Mouse (Mus musculus): Measurements from ENCODE around the gene Gm49373. TPM values are rescaled to one million over a fixed set of nuclear protein-coding genes. Genes with fewer than 3 reads are reported as not detected.
A peak's percentile ranks its signal among the peaks of the same experiment; 100 is the strongest.

Gm49373 gene
- polyA plus RNA-seq, 1 experiment from 2014 or later, result 0.58 TPM

- no peaks in the 10 kb centered on the region for H3K9me3 ChIP-seq (replicated peaks; ENCODE audit: control insufficient read depth, low read length)
- peak overlapping the region; percentile 60 for H3K4me3 ChIP-seq (ENCODE audit: low read depth, low read length)
- ATAC-seq (replicated peaks; ENCODE audit: insufficient number of reproducible peaks, low FRiP score, low TSS enrichment, low read depth) (peak; percentile 31), DNase-seq (ENCODE audit: low spot score) (no peak)
- peak overlapping the region; percentile 66 for H3K4me2 ChIP-seq (ENCODE audit: low read depth, low read length)
- peak overlapping the region; percentile 68 for H3K27ac ChIP-seq (replicated peaks; ENCODE audit: low read depth, low read length)
- no peaks in the 10 kb centered on the region for H3K27me3 ChIP-seq (ENCODE audit: control insufficient read depth, insufficient read depth, low read length)
- 3% methylated on average over 24 of the region's 24 CpGs for WGBS
- no peaks in the 10 kb centered on the region; the same call in 1 of the 2 replicates for H3K4me1 ChIP-seq (ENCODE audit: control insufficient read depth, insufficient read depth, low read length)
- peaks cover 16% of the 10 kb centered on the region for H3K36me3 ChIP-seq (replicated peaks; ENCODE audit: control insufficient read depth, insufficient read depth, low read depth, low read length)
- H3K9ac ChIP-seq (replicated peaks; ENCODE audit: low read length), result peak overlapping the region; percentile 74
Measured at GRCm38 (mm10) chr9:21090972-21091706, 18.2 kb upstream of the Gm49373 start.

- Histone ChIP-seq H3K4me2 (ENCODE audit: low read depth, low read length) (peak overlapping the region; percentile 66), H3K27me3 (ENCODE audit: control insufficient read depth, insufficient read depth, low read length) (no peaks in the 10 kb centered on the region), H3K4me1 (ENCODE audit: control insufficient read depth, insufficient read depth, low read length) (no peaks in the 10 kb centered on the region; the same call in 1 of the 2 replicates), H3K27ac (replicated peaks; ENCODE audit: low read depth, low read length) (no peak overlapping the region), H3K36me3 (replicated peaks; ENCODE audit: control insufficient read depth, insufficient read depth, low read depth, low read length) (peaks cover 18% of the 10 kb centered on the region), H3K9me3 (replicated peaks; ENCODE audit: control insufficient read depth, low read length) (no peaks in the 10 kb centered on the region), H3K9ac (replicated peaks; ENCODE audit: low read length) (peak overlapping the region; percentile 74; the same call in 1 of the 2 replicates), H3K4me3 (ENCODE audit: low read depth, low read length) (peak overlapping the region; percentile 60)
- DNase-seq (ENCODE audit: low spot score) (no peak), ATAC-seq (replicated peaks; ENCODE audit: insufficient number of reproducible peaks, low FRiP score, low TSS enrichment, low read depth) (no peak)
- WGBS, result 96% methylated on average over 1 of the region's 1 CpGs
Measured at GRCm38 (mm10) chr9:21090537-21090936, 17.6 kb upstream of the Gm49373 start.

- DNase-seq (ENCODE audit: low spot score) (no peak), ATAC-seq (replicated peaks; ENCODE audit: insufficient number of reproducible peaks, low FRiP score, low TSS enrichment, low read depth) (no peak)
- Histone ChIP-seq H3K36me3 (replicated peaks; ENCODE audit: control insufficient read depth, insufficient read depth, low read depth, low read length) (peaks cover 45% of the 10 kb centered on the region), H3K9me3 (replicated peaks; ENCODE audit: control insufficient read depth, low read length) (no peaks in the 10 kb centered on the region), H3K4me3 (ENCODE audit: low read depth, low read length) (no peak overlapping the region), H3K27me3 (ENCODE audit: control insufficient read depth, insufficient read depth, low read length) (no peaks in the 10 kb centered on the region), H3K27ac (replicated peaks; ENCODE audit: low read depth, low read length) (no peak overlapping the region), H3K4me1 (ENCODE audit: control insufficient read depth, insufficient read depth, low read length) (no peaks in the 10 kb centered on the region), H3K9ac (replicated peaks; ENCODE audit: low read length) (no peak overlapping the region), H3K4me2 (ENCODE audit: low read depth, low read length) (no peak overlapping the region)
- WGBS, result 93% methylated on average over 3 of the region's 3 CpGs
Measured at GRCm38 (mm10) chr9:21083324-21083723, 10.4 kb upstream of the Gm49373 start.

GRCm38 (mm10) chr9:21081127-21081526 lies 8.2 kb upstream of the Gm49373 start:
- H3K9me3 ChIP-seq (replicated peaks; ENCODE audit: control insufficient read depth, low read length), result no peaks in the 10 kb centered on the region
- H3K36me3 ChIP-seq (replicated peaks; ENCODE audit: control insufficient read depth, insufficient read depth, low read depth, low read length), result peaks cover 47% of the 10 kb centered on the region
- H3K27ac ChIP-seq (replicated peaks; ENCODE audit: low read depth, low read length), result no peak overlapping the region
- no peaks in the 10 kb centered on the region for H3K4me1 ChIP-seq (ENCODE audit: control insufficient read depth, insufficient read depth, low read length)
- ATAC-seq (replicated peaks; ENCODE audit: insufficient number of reproducible peaks, low FRiP score, low TSS enrichment, low read depth) (no peak), DNase-seq (ENCODE audit: low spot score) (no peak)
- no peak overlapping the region for H3K4me3 ChIP-seq (ENCODE audit: low read depth, low read length)
- 95% methylated on average over 9 of the region's 9 CpGs for WGBS
- no peak overlapping the region for H3K9ac ChIP-seq (replicated peaks; ENCODE audit: low read length)
- no peak overlapping the region for H3K4me2 ChIP-seq (ENCODE audit: low read depth, low read length)
- H3K27me3 ChIP-seq (ENCODE audit: control insufficient read depth, insufficient read depth, low read length), result no peaks in the 10 kb centered on the region

GRCm38 (mm10) chr9:21075625-21076024 lies 2.7 kb upstream of the Gm49373 start:
- 86% methylated on average over 3 of the region's 3 CpGs for WGBS
- H3K9ac ChIP-seq (replicated peaks; ENCODE audit: low read length), result no peak overlapping the region
- DNase-seq (ENCODE audit: low spot score), result no peak
- no peaks in the 10 kb centered on the region for H3K27me3 ChIP-seq (ENCODE audit: control insufficient read depth, insufficient read depth, low read length)
- no peak overlapping the region for H3K27ac ChIP-seq (replicated peaks; ENCODE audit: low read depth, low read length)
- H3K36me3 ChIP-seq (replicated peaks; ENCODE audit: control insufficient read depth, insufficient read depth, low read depth, low read length), result peaks cover 29% of the 10 kb centered on the region
- H3K4me2 ChIP-seq (ENCODE audit: low read depth, low read length), result no peak overlapping the region
- H3K4me1 ChIP-seq (ENCODE audit: control insufficient read depth, insufficient read depth, low read length), result no peaks in the 10 kb centered on the region
- no peaks in the 10 kb centered on the region for H3K9me3 ChIP-seq (replicated peaks; ENCODE audit: control insufficient read depth, low read length)
- H3K4me3 ChIP-seq (ENCODE audit: low read depth, low read length), result no peak overlapping the region
- ATAC-seq (replicated peaks; ENCODE audit: insufficient number of reproducible peaks, low FRiP score, low TSS enrichment, low read depth), result no peak

GRCm38 (mm10) chr9:21074173-21074572 lies 1.3 kb upstream of the Gm49373 start:
- no peak overlapping the region for H3K4me3 ChIP-seq (ENCODE audit: low read depth, low read length)
- WGBS, result 94% methylated on average over 1 of the region's 1 CpGs

GRCm38 (mm10) chr9:21072641-21073040 lies 255 bp downstream of the Gm49373 start:
- no peaks in the 10 kb centered on the region for H3K27me3 ChIP-seq (ENCODE audit: control insufficient read depth, insufficient read depth, low read length)
- H3K9me3 ChIP-seq (replicated peaks; ENCODE audit: control insufficient read depth, low read length), result no peaks in the 10 kb centered on the region
- H3K4me2 ChIP-seq (ENCODE audit: low read depth, low read length), result peak overlapping the region; percentile 89
- no peaks in the 10 kb centered on the region for H3K4me1 ChIP-seq (ENCODE audit: control insufficient read depth, insufficient read depth, low read length)
- no peak for ATAC-seq (replicated peaks; ENCODE audit: insufficient number of reproducible peaks, low FRiP score, low TSS enrichment, low read depth)
- DNase-seq (ENCODE audit: low spot score), result peak; percentile 5
- 16% methylated on average over 4 of the region's 4 CpGs for WGBS
- peaks cover 10% of the 10 kb centered on the region for H3K36me3 ChIP-seq (replicated peaks; ENCODE audit: control insufficient read depth, insufficient read depth, low read depth, low read length)
- peak overlapping the region; percentile 84 for H3K4me3 ChIP-seq (ENCODE audit: low read depth, low read length)
- H3K27ac ChIP-seq (replicated peaks; ENCODE audit: low read depth, low read length), result no peak overlapping the region
- H3K9ac ChIP-seq (replicated peaks; ENCODE audit: low read length), result peak overlapping the region; percentile 92

More at GRCm38 (mm10) chr9:21074173-21074572, 1.3 kb upstream of the Gm49373 start:
- Histone ChIP-seq H3K9ac (replicated peaks; ENCODE audit: low read length) (no peak overlapping the region), H3K27ac (replicated peaks; ENCODE audit: low read depth, low read length) (no peak overlapping the region), H3K4me1 (ENCODE audit: control insufficient read depth, insufficient read depth, low read length) (no peaks in the 10 kb centered on the region), H3K9me3 (replicated peaks; ENCODE audit: control insufficient read depth, low read length) (no peaks in the 10 kb centered on the region), H3K4me2 (ENCODE audit: low read depth, low read length) (no peak overlapping the region), H3K36me3 (replicated peaks; ENCODE audit: control insufficient read depth, insufficient read depth, low read depth, low read length) (peaks cover 16% of the 10 kb centered on the region), H3K27me3 (ENCODE audit: control insufficient read depth, insufficient read depth, low read length) (no peaks in the 10 kb centered on the region)
- no peak for ATAC-seq (replicated peaks; ENCODE audit: insufficient number of reproducible peaks, low FRiP score, low TSS enrichment, low read depth)
- DNase-seq (ENCODE audit: low spot score), result no peak

- Histone ChIP-seq H3K9me3 (replicated peaks; ENCODE audit: control insufficient read depth, low read length) (no peaks in the 10 kb centered on the region), H3K27ac (replicated peaks; ENCODE audit: low read depth, low read length) (no peak within 1 kb of the TSS), H3K4me3 (ENCODE audit: low read depth, low read length) (no peak within 1 kb of the TSS), H3K4me1 (ENCODE audit: control insufficient read depth, insufficient read depth, low read length) (no peaks in the 10 kb centered on the region), H3K27me3 (ENCODE audit: control insufficient read depth, insufficient read depth, low read length) (no peaks in the 10 kb centered on the region), H3K36me3 (replicated peaks; ENCODE audit: control insufficient read depth, insufficient read depth, low read depth, low read length) (no peaks in the 10 kb centered on the region; the same call in none of the 2 replicates), H3K9ac (replicated peaks; ENCODE audit: low read length) (no peak within 1 kb of the TSS), H3K4me2 (ENCODE audit: low read depth, low read length) (no peak within 1 kb of the TSS)
- DNase-seq (ENCODE audit: low spot score) (no peak), ATAC-seq (replicated peaks; ENCODE audit: insufficient number of reproducible peaks, low FRiP score, low TSS enrichment, low read depth) (no peak)
- 85% methylated on average over 27 of the region's 27 CpGs for WGBS
Measured at GRCm38 (mm10) chr9:21067006-21067684, 5.8 kb downstream of the Gm49373 start, which contains the start of gene Zglp1. Gene Zglp1 (minus strand): TSS chr9:21067093.
